Mouse (Mus musculus) cerebellum, postnatal 25 days (tissue): ENCODE results near the gene Sepsecs.
"Not testable (repeated sequence)": the region's sequence is repeated elsewhere in the genome, so short reads cannot be mapped to it uniquely, and the experiment has no call there.

Experiments used
- DNase-seq, 2 experiments: peaks; one replicate each; pipeline ENCODE4 v3.0.0; 2021; ENCODE audit warnings: mixed read lengths in 2 of 2

Gene Sepsecs

GRCm38 (mm10) chr5:52669426-52670191, at the start of gene Sepsecs:
TSS of gene Sepsecs (minus strand) at chr5:52669708.
- peak; percentile 97 for DNase-seq

- no peak for DNase-seq
Observed at GRCm38 (mm10) chr5:52716742-52717448, 47.4 kb upstream of the Sepsecs start.

- DNase-seq: no peak
Observed at GRCm38 (mm10) chr5:52712704-52713103, 43.2 kb upstream of the Sepsecs start.

GRCm38 (mm10) chr5:52704562-52704961, 35.1 kb upstream of the Sepsecs start:
- DNase-seq: no peak

- DNase-seq: not testable (repeated sequence)
Observed at GRCm38 (mm10) chr5:52697882-52698440, 28.5 kb upstream of the Sepsecs start.

- no peak for DNase-seq
Observed at GRCm38 (mm10) chr5:52697291-52697690, 27.8 kb upstream of the Sepsecs start.

- no peak for DNase-seq
Observed at GRCm38 (mm10) chr5:52687741-52688455, 18.4 kb upstream of the Sepsecs start.

GRCm38 (mm10) chr5:52681111-52681510, 11.6 kb upstream of the Sepsecs start:
- DNase-seq: no peak

- DNase-seq: no peak
Observed at GRCm38 (mm10) chr5:52680191-52680590, 10.7 kb upstream of the Sepsecs start.

GRCm38 (mm10) chr5:52678498-52679070, 9.1 kb upstream of the Sepsecs start:
- no peak for DNase-seq

- DNase-seq: no peak
Observed at GRCm38 (mm10) chr5:52677126-52677525, 7.6 kb upstream of the Sepsecs start.

- no peak for DNase-seq
Observed at GRCm38 (mm10) chr5:52674384-52675069, 5.0 kb upstream of the Sepsecs start.

GRCm38 (mm10) chr5:52673341-52673740, 3.8 kb upstream of the Sepsecs start:
- no peak for DNase-seq

GRCm38 (mm10) chr5:52670745-52671144, 1.2 kb upstream of the Sepsecs start:
- DNase-seq: no peak

GRCm38 (mm10) chr5:52666766-52667165, 2.7 kb downstream of the Sepsecs start:
- no peak for DNase-seq

GRCm38 (mm10) chr5:52657957-52658356, 11.6 kb downstream of the Sepsecs start:
- no peak for DNase-seq

GRCm38 (mm10) chr5:52657336-52657735, 12.2 kb downstream of the Sepsecs start:
- no peak for DNase-seq

- peak; percentile 13 for DNase-seq
Observed at GRCm38 (mm10) chr5:52655992-52656391, 13.5 kb downstream of the Sepsecs start.

GRCm38 (mm10) chr5:52654961-52655360, 14.5 kb downstream of the Sepsecs start:
- no peak for DNase-seq

- no peak for DNase-seq
Observed at GRCm38 (mm10) chr5:52652606-52653005, 16.9 kb downstream of the Sepsecs start.

- DNase-seq: no peak
Observed at GRCm38 (mm10) chr5:52652086-52652485, 17.4 kb downstream of the Sepsecs start.
